Mouse (Mus musculus) limb, embryonic 12.5 days (tissue): Measurements from ENCODE around the gene Parp8. TPM values are rescaled to one million over a fixed set of nuclear protein-coding genes. Genes with fewer than 3 reads are reported as not detected.
A peak's percentile ranks its signal among the peaks of the same experiment; 100 is the strongest.

Source experiments
- ATAC-seq: fragments of 200-750 bp; cut with Nextera tagmentation; 2 replicates; pipeline ENCODE4 v1.8.0; 2017; ENCODE audit warnings: low read depth, moderate TSS enrichment; ENCODE audit not compliant: insufficient number of reproducible peaks, insufficient read depth, low FRiP score, low TSS enrichment
- H3K27ac ChIP-seq: fragments of 300-500 bp; sonication (generic); 2 replicates; pipeline ENCODE4 v1.5.1; 2016; ENCODE audit warnings: mild to moderate bottlenecking, moderate library complexity
- H3K27me3 ChIP-seq: fragments of 300-500 bp; sonication (generic); 2 replicates; pipeline ENCODE4 v1.6.1; 2016; ENCODE audit warnings: mild to moderate bottlenecking, moderate library complexity
- H3K36me3 ChIP-seq: fragments of 300-500 bp; sonication (generic); 2 replicates; pipeline ENCODE4 v1.6.1; 2016; ENCODE audit warnings: mild to moderate bottlenecking, moderate library complexity
- H3K4me1 ChIP-seq: fragments of 300-500 bp; sonication (generic); replicated peaks from 2 replicates; pipeline ENCODE4 v1.6.1; 2016
- H3K4me2 ChIP-seq: fragments of 300-500 bp; sonication (generic); 2 replicates; pipeline ENCODE4 v1.6.1; 2016; ENCODE audit warnings: mild to moderate bottlenecking, moderate library complexity
- H3K4me3 ChIP-seq: fragments of 300-500 bp; sonication (generic); replicated peaks from 2 replicates; pipeline ENCODE4 v1.5.1; 2016; ENCODE audit warnings: mild to moderate bottlenecking
- H3K9ac ChIP-seq: fragments of 300-500 bp; sonication (generic); replicated peaks from 2 replicates; pipeline ENCODE4 v1.6.1; 2016; ENCODE audit warnings: mild to moderate bottlenecking, moderate library complexity
- H3K9me3 ChIP-seq: fragments of 300-500 bp; sonication (generic); 2 replicates; pipeline ENCODE4 v1.6.1; 2016; ENCODE audit warnings: mild to moderate bottlenecking, moderate library complexity
- WGBS: fragments of 180-500 bp; shearing (Covaris S2); methylation state at CpG from one replicate; pipeline ENCODE4 v1.1.7; 2016; 5-methylcytosine and 5-hydroxymethylcytosine counted together
- polyA plus RNA-seq: library from polyadenylated mRNA; unstranded; fragments of >200 nt; fragmentation: Nextera tagmentation; extraction: Ambion mirVana; gene quantifications from 2 replicates; pipeline ENCODE4 v1.2.1, GENCODE M21; 2016

The Parp8 gene
- polyA plus RNA-seq, 1 experiment from 2014 or later: 20.9 TPM

GRCm38 (mm10) chr13:116917387-116917930 lies 107.9 kb downstream of the Parp8 start:
- Histone ChIP-seq H3K4me2 (no peak overlapping the region), H3K27ac (no peak overlapping the region), H3K9me3 (no peaks in the 10 kb centered on the region), H3K27me3 (no peaks in the 10 kb centered on the region), H3K9ac (no peak overlapping the region), H3K36me3 (no peaks in the 10 kb centered on the region), H3K4me3 (no peak overlapping the region), H3K4me1 (no peaks in the 10 kb centered on the region)
- 82% methylated on average over 6 of the region's 6 CpGs for WGBS
- no peak for ATAC-seq

GRCm38 (mm10) chr13:116908284-116908683 lies 117.1 kb downstream of the Parp8 start:
- peaks cover 14% of the 10 kb centered on the region; the same call in 1 of the 2 replicates for H3K36me3 ChIP-seq
- H3K9ac ChIP-seq: no peak overlapping the region
- ATAC-seq: no peak
- no peak overlapping the region for H3K27ac ChIP-seq
- H3K27me3 ChIP-seq: no peaks in the 10 kb centered on the region
- H3K4me2 ChIP-seq: no peak overlapping the region
- H3K9me3 ChIP-seq: no peaks in the 10 kb centered on the region
- no peak overlapping the region for H3K4me3 ChIP-seq
- H3K4me1 ChIP-seq: no peaks in the 10 kb centered on the region
- WGBS: 83% methylated on average over 3 of the region's 3 CpGs

GRCm38 (mm10) chr13:116903394-116903793 lies 121.9 kb downstream of the Parp8 start:
- peaks cover 13% of the 10 kb centered on the region for H3K36me3 ChIP-seq
- H3K9me3 ChIP-seq: no peaks in the 10 kb centered on the region
- no peak overlapping the region for H3K4me3 ChIP-seq
- no peak overlapping the region for H3K4me2 ChIP-seq
- H3K4me1 ChIP-seq: no peaks in the 10 kb centered on the region
- H3K27ac ChIP-seq: no peak overlapping the region
- WGBS: 89% methylated on average over 5 of the region's 5 CpGs
- no peaks in the 10 kb centered on the region for H3K27me3 ChIP-seq
- no peak overlapping the region for H3K9ac ChIP-seq
- no peak for ATAC-seq

GRCm38 (mm10) chr13:116898395-116898794 lies 126.9 kb downstream of the Parp8 start:
- Histone ChIP-seq H3K9me3 (no peaks in the 10 kb centered on the region), H3K9ac (no peak overlapping the region), H3K36me3 (peaks cover 26% of the 10 kb centered on the region), H3K4me3 (no peak overlapping the region), H3K4me1 (no peaks in the 10 kb centered on the region), H3K27ac (no peak overlapping the region), H3K27me3 (no peaks in the 10 kb centered on the region), H3K4me2 (no peak overlapping the region)
- ATAC-seq: no peak
- 88% methylated on average over 5 of the region's 5 CpGs for WGBS

GRCm38 (mm10) chr13:116897711-116898110 lies 127.6 kb downstream of the Parp8 start:
- no peak overlapping the region for H3K27ac ChIP-seq
- H3K9me3 ChIP-seq: no peaks in the 10 kb centered on the region
- H3K9ac ChIP-seq: no peak overlapping the region
- WGBS: 88% methylated on average over 1 of the region's 1 CpGs
- H3K36me3 ChIP-seq: peaks cover 26% of the 10 kb centered on the region
- ATAC-seq: no peak
- H3K27me3 ChIP-seq: no peaks in the 10 kb centered on the region
- no peaks in the 10 kb centered on the region for H3K4me1 ChIP-seq
- H3K4me2 ChIP-seq: no peak overlapping the region
- no peak overlapping the region for H3K4me3 ChIP-seq

- H3K4me1 ChIP-seq: 0 out of 2 replicates have a peak, but pooled peaks cover 3% of the 10 kb centered on the region
- H3K36me3 ChIP-seq: peaks cover 5% of the 10 kb centered on the region; the same call in 1 of the 2 replicates
- no peak overlapping the region for H3K4me2 ChIP-seq
- no peaks in the 10 kb centered on the region for H3K27me3 ChIP-seq
- H3K27ac ChIP-seq: no peak overlapping the region
- no peaks in the 10 kb centered on the region for H3K9me3 ChIP-seq
- 57% methylated on average over 9 of the region's 9 CpGs for WGBS
- H3K4me3 ChIP-seq: no peak overlapping the region
- no peak for ATAC-seq
- H3K9ac ChIP-seq: no peak overlapping the region
Measured at GRCm38 (mm10) chr13:116884422-116884942, 140.9 kb downstream of the Parp8 start.

- 89% methylated on average over 7 of the region's 7 CpGs for whole genome bisulfite sequencing
- ATAC-seq: peak; percentile 56; the same call in 1 of the 2 replicates
- H3K9me3 ChIP-seq: no peaks in the 10 kb centered on the region
- no peaks in the 10 kb centered on the region for H3K27me3 ChIP-seq
- H3K36me3 ChIP-seq: peaks cover 11% of the 10 kb centered on the region; the same call in 1 of the 2 replicates
- no peak overlapping the region for H3K9ac ChIP-seq
- H3K4me2 ChIP-seq: no peak overlapping the region
- H3K27ac ChIP-seq: no peak overlapping the region
- no peak overlapping the region for H3K4me3 ChIP-seq
- 0 out of 2 replicates have a peak, but pooled peaks cover 3% of the 10 kb centered on the region for H3K4me1 ChIP-seq
Measured at GRCm38 (mm10) chr13:116882226-116882625, 143.1 kb downstream of the Parp8 start.

GRCm38 (mm10) chr13:116879580-116880192 lies 145.7 kb downstream of the Parp8 start:
- H3K4me1 ChIP-seq: no peaks in the 10 kb centered on the region
- H3K36me3 ChIP-seq: peaks cover 13% of the 10 kb centered on the region; the same call in 1 of the 2 replicates
- no peak overlapping the region for H3K4me2 ChIP-seq
- ATAC-seq: no peak
- H3K4me3 ChIP-seq: no peak overlapping the region
- H3K27me3 ChIP-seq: no peaks in the 10 kb centered on the region
- H3K9ac ChIP-seq: no peak overlapping the region
- WGBS: 90% methylated on average over 10 of the region's 10 CpGs
- H3K9me3 ChIP-seq: no peaks in the 10 kb centered on the region
- no peak overlapping the region for H3K27ac ChIP-seq

GRCm38 (mm10) chr13:116870221-116870620 lies 155.1 kb downstream of the Parp8 start:
- H3K4me1 ChIP-seq: no peaks in the 10 kb centered on the region
- no peak overlapping the region for H3K27ac ChIP-seq
- H3K4me3 ChIP-seq: no peak overlapping the region
- no peaks in the 10 kb centered on the region for H3K9me3 ChIP-seq
- 31% methylated on average over 1 of the region's 1 CpGs for WGBS
- H3K36me3 ChIP-seq: peaks cover 13% of the 10 kb centered on the region; the same call in 1 of the 2 replicates
- H3K9ac ChIP-seq: no peak overlapping the region
- no peak overlapping the region for H3K4me2 ChIP-seq
- H3K27me3 ChIP-seq: no peaks in the 10 kb centered on the region
- ATAC-seq: no peak

GRCm38 (mm10) chr13:116843937-116844336 lies 181.4 kb downstream of the Parp8 start:
- H3K27me3 ChIP-seq: no peaks in the 10 kb centered on the region
- no peak overlapping the region for H3K9ac ChIP-seq
- ATAC-seq: no peak
- H3K27ac ChIP-seq: no peak overlapping the region
- no peak overlapping the region for H3K4me2 ChIP-seq
- H3K4me1 ChIP-seq: no peaks in the 10 kb centered on the region
- no peaks in the 10 kb centered on the region for H3K36me3 ChIP-seq
- H3K9me3 ChIP-seq: no peaks in the 10 kb centered on the region
- no peak overlapping the region for H3K4me3 ChIP-seq
- WGBS: 86% methylated on average over 5 of the region's 5 CpGs

GRCm38 (mm10) chr13:116830984-116831383 lies 194.4 kb downstream of the Parp8 start:
- H3K4me2 ChIP-seq: no peak overlapping the region
- no peak overlapping the region for H3K9ac ChIP-seq
- no peak overlapping the region for H3K4me3 ChIP-seq
- H3K36me3 ChIP-seq: no peaks in the 10 kb centered on the region
- H3K9me3 ChIP-seq: no peaks in the 10 kb centered on the region
- H3K27ac ChIP-seq: no peak overlapping the region
- no peaks in the 10 kb centered on the region for H3K27me3 ChIP-seq
- no peaks in the 10 kb centered on the region for H3K4me1 ChIP-seq
- no peak for ATAC-seq
